Mouse (Mus musculus): ENCODE measurements around the gene Pdlim4.

Pdlim4 gene

DNA sequence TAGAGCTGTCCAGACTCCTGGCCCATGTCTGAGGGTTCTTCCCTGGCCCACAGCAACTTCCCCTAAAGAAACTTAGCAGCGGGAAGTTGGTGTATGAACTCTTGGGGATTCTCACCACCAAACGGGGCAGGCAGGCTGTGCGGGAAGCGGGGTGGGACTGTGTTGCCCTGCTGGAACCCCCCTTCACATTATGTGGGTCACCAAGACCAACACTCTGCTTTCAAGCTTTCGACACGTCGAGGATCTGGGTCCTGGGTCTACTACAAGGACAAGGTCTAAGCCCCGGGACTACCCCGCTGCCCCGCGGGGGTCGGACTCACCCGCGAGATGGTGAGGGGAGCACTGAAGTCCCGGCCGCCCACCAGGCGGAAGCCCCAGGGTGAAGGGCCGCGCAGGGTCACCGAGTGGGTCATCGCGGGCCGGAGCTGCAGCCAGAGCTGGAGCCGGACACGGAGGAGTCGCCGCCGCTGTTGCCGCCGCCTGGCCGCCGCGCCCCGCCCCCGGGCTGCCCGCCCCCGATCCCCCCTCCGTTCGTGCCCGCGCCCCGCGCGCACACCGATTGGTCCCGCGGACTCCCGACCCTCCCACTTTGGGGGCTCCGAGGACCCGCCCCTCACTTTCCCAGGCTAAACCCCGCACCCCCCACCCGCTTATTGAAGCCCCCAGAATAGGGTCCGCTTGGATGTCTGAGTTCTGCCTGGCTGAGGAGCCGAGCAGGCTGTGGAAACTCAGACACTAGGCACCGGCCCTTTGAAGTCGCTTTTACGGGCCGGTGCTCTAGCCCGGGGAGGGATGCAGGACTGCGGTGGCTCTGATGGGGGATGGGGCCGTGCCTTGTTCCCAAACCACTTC is at the start of gene Pdlim4:
Gene Pdlim4 (minus strand): TSS at position 495 of the 852 bp plus-strand sequence.
- DNase-seq: peak; percentile 96

- peak; percentile 85 for DNase-seq
Observed at GRCm38 (mm10) chr11:54117096-54117495, 48.3 kb upstream of the Pdlim4 start.

- DNase-seq: peak; percentile 88
Observed at GRCm38 (mm10) chr11:54116406-54116805, 47.6 kb upstream of the Pdlim4 start.

DNA sequence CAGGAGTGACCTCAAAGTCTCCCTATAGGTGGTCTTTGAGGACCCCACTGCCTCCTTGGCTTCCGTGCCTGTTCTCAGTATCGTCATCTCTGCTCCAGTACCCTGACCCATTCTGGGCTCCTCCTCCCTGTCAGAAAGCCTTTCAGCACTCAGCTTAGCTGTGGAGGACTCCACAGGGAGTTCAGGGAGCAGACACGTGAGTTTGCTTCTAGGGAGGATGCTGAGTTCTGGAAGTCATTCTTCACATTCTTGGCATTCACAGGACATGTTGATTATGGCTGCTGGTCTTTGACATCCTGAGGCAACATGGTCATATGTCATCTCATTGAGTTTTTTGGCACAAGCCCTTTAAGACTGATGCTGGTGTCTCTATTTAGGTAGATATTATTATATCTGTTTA is 47.1 kb upstream of the Pdlim4 start:
- DNase-seq: peak; percentile 95

GRCm38 (mm10) chr11:54115301-54115700 is 46.5 kb upstream of the Pdlim4 start:
- peak; percentile 92 for DNase-seq

DNA sequence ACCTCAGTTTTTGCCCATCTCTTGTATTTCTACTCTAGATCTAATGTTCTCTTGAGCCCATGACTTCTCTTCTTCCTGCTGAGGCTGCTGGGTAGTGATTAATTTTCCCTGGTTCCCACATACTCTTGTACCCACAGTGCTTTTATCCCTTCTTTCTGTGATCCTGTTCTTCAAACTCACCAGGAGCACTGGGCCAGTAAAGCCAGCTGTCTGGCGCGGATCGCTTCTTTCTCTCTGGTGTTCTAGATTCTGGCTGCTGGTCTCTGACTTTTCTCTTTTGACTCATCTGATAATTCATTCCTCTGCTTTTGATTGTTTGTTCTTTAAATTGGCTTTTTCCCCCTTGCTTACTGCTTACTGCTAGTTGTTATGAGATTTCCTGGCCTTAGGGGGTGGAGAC is 45.9 kb upstream of the Pdlim4 start:
- peak; percentile 82 for DNase-seq

GRCm38 (mm10) chr11:54113352-54113751 is 44.5 kb upstream of the Pdlim4 start:
- peak; percentile 97 for DNase-seq

GRCm38 (mm10) chr11:54112920-54113319 is 44.1 kb upstream of the Pdlim4 start:
- peak; percentile 100 for DNase-seq

DNA sequence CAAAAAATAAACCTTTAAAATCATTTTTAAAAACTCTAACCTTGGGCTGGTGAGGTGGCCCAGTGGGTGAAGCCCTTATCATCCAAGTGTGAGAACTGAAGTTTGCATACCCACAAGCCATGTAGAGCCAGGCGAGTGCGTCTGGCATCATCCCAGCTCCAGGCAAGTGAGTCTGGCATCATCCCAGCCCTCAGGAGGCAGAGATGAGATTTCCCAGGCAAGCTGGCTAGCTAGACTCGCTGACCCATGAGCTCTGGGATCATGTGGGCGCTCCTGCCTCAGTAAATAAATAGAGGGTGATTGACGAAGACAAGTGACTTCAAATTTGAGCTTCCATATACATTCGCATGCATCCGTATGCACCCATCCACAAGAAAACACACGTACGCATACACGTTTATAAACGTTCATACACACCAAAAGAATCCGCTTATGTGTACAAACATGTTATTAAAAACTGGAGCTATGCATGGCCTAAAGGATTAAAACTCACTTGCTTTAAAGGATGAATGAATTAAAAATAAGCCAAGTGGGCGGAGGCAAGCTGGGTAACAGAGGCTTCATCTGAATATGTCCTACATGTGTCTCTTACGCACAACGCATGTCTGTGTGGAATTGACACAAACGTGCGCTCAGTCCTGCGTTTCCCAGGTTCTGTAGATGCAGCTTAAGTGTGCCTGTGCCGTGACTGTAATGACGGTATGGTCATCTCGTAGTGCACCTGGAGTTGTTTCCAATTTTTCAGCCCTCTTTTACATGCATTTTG is 43.3 kb upstream of the Pdlim4 start:
- DNase-seq: peak; percentile 98

DNA sequence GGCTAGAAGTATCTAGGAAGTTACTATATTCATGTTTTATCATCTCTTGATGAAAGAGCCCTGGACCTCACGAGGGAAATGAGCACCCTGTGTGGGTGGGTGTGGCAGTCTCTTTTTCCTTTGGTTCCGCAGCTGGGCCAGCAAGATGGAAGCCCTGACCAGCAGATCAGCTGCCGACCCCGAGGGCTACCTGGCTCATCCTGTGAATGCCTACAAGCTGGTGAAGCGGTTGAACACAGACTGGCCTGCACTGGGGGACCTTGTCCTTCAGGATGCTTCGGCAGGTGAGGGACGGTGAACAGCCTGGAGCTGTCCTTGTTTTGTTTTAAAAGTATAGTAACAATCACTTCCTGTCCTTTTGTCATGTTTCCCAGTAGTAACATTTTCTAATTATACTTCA is 42.5 kb upstream of the Pdlim4 start:
- peak; percentile 91 for DNase-seq

DNA sequence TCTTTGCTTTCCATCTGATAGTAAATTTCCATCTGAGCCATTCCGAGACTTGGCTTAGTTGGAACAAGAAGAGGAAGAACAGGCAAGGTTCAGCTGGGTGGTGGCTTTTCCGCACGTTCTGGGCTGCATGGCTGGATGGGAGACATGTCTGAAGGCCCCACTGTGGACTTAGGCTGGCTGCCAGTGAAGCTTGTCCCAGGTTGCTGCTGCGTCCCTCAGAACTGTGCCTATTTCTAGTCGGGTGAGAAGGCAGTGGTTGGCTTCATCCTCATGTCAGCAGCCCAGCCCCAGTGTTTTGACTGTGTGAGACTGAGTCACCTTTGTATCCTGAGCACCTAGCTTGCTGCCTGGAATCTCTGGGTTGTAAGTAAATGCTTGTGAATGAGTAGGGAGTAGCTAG is 40.1 kb upstream of the Pdlim4 start:
- peak; percentile 98 for DNase-seq

GRCm38 (mm10) chr11:54108131-54108530 is 39.3 kb upstream of the Pdlim4 start:
- DNase-seq: peak; percentile 91

- peak; percentile 97 for DNase-seq
Observed at GRCm38 (mm10) chr11:54107239-54107638, 38.4 kb upstream of the Pdlim4 start.

DNA sequence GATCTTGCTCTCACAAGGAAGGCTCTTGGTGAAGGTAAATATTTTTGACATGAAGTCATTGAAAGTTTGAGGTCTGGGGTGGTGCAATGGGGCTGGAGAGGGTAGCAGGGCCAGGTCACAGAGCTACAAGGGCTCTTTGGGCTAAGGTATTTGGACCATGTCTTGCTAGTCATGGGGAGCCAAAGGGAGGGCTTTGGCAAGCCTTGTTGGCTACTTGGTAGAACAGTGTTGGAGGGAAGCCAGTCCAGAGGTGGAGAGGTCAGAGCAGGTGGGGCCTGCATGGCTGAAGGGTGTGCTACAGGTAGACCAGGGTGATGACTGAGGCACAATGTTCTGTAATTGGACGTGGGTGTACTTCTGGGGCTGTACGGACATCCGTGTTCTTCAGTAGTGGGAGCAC is 37.9 kb upstream of the Pdlim4 start:
- DNase-seq: peak; percentile 95

- DNase-seq: peak; percentile 61
Observed at GRCm38 (mm10) chr11:54105011-54105410, 36.2 kb upstream of the Pdlim4 start.

DNA sequence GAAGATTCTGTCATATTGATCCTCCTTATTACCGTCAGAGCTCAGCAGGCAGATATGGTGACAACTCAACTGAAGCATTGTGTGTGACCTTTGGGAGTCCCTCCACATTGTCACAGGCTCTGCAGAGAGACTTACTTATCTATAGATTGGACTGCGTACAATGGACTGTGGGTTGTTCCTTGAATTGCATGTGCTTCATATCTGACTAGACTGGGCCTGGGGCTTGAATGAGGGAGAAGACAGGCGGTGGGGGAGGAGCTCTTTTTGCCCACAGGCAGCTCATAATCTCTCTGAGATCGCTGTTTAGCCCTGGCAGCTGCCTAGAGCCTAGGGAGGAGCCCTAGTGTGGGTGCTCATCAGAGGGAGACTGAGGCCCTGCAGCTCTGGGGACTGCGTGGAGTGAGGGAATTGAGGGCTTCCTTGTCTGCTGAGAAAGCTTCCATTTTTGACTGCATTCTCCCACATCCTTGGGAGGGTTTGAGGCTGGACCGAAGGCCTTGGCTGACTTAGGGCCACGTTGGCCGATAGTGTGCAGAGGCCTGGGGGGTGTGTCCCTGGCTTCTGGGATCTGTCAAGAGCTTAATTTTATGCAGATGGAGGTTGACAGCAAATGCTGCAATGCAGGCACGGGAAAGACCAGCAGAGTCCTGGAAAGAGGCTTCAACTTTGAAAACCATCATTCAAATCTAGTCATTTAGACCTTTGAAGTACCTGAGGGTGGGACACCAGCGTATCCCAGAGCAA is 34.1 kb upstream of the Pdlim4 start:
- peak; percentile 94 for DNase-seq

DNA sequence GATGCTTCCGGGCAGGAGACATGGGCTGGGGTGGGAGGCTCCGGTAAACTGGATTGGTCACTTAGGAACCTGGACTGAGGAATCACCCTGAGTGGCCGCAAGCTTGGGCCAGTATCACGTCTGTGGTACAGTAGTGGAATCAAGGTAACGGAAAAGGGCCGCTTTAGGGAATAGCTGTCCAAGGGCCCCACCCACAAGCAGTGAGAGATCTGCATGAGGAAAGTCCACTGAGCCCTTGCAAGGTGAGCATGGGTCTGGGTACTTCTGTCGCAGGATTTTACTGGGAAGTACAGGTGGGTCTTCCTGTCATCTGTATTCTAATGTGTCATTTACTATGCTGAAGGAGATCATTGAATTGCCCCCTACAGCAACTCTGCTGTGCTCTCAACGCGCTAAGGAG is 32.9 kb upstream of the Pdlim4 start:
- peak; percentile 92 for DNase-seq

DNA sequence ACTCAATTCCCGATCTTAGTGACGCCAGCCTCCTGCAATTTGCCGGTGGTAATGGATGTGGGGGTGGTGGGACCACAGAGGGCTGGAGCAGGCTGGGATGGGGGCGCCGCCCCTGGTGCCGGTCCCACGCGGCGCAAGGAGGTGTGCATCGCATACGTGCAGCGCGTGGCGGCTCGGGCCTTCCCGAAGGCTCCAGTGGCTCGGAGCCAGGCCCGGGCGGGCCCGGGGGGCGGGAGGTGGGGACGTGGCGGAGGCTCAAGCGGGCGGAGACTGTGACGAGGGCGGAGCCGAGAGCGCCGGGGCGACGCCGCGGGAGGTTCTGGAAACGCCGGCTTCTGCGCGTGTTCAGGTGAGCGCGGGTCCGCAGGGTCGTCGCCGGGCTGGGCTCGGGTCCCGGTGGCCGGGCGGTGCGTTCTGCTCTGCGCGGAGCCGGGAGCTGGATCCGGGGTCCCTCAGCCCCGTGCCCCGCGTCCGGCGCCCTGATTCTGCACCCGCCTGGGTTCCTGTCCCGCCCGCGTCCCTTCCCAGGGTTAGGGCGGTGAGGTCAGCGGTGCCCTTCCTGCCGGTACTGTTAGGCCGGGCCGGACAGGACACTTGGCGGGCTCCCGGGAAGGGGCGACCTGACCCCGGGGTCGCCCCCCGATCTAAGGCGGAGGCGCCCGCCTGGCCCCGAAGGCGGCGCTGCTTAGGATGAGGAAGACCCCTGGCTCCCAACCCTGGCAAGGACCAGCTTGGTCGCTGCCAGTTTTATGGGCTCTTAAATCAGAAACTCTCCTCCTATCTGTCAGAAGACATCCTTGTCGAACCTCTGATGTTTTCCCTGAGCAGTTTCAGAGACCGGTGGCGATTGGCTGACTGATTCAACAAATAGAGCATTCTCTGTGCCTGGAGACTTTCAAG is 32.1 kb upstream of the Pdlim4 start:
- peak; percentile 98 for DNase-seq

- peak; percentile 96 for DNase-seq
Observed at GRCm38 (mm10) chr11:54100045-54100691, 31.4 kb upstream of the Pdlim4 start, which contains the start of gene P4ha2. Gene P4ha2, plus strand, starts transcription at chr11:54100095.

DNA sequence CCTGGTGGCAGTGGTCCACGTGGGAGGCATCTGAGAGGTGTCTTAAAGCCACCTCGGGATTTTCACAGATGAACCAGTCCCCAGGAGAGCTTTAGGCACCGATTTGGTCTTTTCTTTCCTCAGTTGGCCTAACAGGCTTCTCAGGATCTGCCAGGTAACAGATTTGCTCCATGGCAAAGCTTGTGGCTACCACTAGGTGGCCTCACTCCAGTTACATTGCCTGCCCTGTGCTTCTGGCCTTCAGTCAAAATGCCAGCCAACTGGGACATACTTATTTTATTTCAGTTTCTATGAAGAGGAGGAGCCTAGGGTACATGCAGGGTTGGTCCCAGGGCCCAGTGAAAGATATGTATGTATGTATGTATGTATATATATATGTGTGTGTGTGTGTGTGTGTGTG is 24.2 kb upstream of the Pdlim4 start:
- peak; percentile 92 for DNase-seq

DNA sequence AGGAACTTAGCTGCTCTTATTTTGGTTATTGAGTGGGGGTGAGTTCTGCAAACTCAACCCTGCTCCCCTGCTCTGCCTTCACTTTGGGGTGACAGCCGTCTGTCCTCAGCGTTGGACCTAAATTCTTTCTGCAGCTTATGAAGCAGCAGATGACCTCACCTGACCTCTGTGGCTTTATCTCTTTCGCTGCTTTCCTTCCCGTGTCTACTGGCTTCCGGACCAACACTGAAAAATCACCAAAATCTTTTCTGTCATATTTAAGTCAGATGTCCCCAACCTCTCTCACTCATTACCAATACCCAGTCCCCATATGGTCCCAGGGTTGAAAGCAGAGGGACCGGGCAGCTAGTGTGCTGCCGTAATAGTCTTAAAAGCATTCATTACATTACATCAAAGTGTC is 23.4 kb upstream of the Pdlim4 start:
- DNase-seq: no peak

DNA sequence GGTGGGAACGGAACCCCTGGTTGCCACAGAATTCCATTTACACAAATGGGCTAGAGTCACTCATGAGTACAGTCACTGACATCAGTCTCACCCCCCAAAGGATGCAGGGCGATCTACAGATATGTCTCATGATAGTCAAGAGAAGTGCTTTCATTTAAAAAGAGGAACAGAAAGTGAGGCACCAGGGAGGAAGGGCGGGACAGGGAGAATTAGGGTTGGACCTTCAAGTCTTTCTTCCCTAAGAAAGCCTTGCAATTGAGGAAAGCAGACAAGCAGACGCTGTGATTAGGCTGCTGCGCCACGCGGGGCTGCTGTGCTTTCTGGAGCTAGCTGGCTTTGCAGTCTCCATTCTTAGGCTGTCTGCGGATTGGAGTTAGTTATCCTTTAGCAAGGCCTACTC is 22.9 kb upstream of the Pdlim4 start:
- DNase-seq: peak; percentile 96
